Mouse (Mus musculus): Measurements from ENCODE around the gene Efs.

DNA sequence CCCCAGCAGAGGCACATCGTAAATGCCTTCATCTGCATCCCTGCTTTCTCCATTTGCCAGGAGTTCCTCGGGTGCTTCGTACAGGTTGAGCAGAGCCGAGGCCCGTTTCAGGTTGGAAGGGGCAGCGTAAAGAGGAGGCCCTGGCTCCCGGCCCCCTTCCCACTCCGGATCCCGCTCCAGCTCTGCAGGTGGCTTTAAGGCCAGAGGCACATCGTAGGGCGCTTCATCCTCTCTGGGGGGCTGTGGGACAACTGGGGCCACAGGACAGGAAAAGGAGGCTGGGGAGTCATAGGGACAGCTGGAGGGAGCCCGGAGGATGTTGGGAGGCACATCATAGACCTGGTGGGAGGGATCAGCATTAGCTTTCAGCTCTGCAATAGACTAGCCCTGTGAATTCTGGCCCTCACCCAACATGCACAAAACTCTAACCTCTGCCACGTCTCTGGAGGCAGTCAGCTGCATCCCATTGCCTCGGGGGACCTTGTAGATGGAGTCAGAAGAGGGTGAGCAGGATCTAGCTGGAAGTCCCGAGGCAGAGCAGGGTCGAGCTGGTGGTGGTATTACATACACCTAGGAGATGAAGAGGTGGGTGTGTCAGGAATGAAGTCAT, 5.7 kb downstream of the Efs start:
- no peak for TF ChIP-seq CTCF (IDR thresholded peaks at IDR 0.05; ENCODE audit: borderline replicate concordance, insufficient read depth, low read depth, low read length)
- TF ChIP-seq POLR2A (IDR thresholded peaks at IDR 0.05; ENCODE audit: borderline replicate concordance, insufficient read depth, low read length): no peak
